Mouse (Mus musculus) heart, postnatal 0 days (tissue): Measurements from ENCODE around the gene Il33. TPM values are rescaled to one million over a fixed set of nuclear protein-coding genes. Genes with fewer than 3 reads are reported as not detected.
A peak's percentile ranks its signal among the peaks of the same experiment; 100 is the strongest.
"Not testable (repeated sequence)": the region's sequence is repeated elsewhere in the genome, so short reads cannot be mapped to it uniquely, and the experiment has no call there.

Experiments
- ATAC-seq: fragments of 200-750 bp; cut with Nextera tagmentation; 2 replicates; pipeline ENCODE4 v1.8.0; 2017; ENCODE audit warnings: low read depth, moderate number of reproducible peaks, moderate library complexity; ENCODE audit not compliant: insufficient read depth
- DNase-seq: peaks from one replicate; pipeline ENCODE4 v3.0.0-alpha.2; 2016; ENCODE audit warnings: low spot score
- H3K27ac ChIP-seq: fragments of 300-500 bp; sonication (generic); 2 replicates; pipeline ENCODE4 v1.5.1; 2014; ENCODE audit warnings: low read depth, mild to moderate bottlenecking
- H3K27me3 ChIP-seq: fragments of 300-500 bp; sonication (generic); 2 replicates; pipeline ENCODE4 v1.6.1; 2014; ENCODE audit warnings: low read length, mixed read lengths; ENCODE audit not compliant: control insufficient read depth, insufficient read depth
- H3K36me3 ChIP-seq: fragments of 300-500 bp; sonication (generic); replicated peaks from 2 replicates; pipeline ENCODE4 v1.6.1; 2014; ENCODE audit warnings: low read length, mixed read lengths; ENCODE audit not compliant: control insufficient read depth, insufficient read depth
- H3K4me1 ChIP-seq: fragments of 300-500 bp; sonication (generic); 2 replicates; pipeline ENCODE4 v1.6.1; 2014; ENCODE audit warnings: antibody characterized with exemption; ENCODE audit not compliant: control insufficient read depth, insufficient read depth
- H3K4me2 ChIP-seq: fragments of 300-500 bp; sonication (generic); 2 replicates; pipeline ENCODE4 v1.6.1; 2014; ENCODE audit warnings: low read depth, mild to moderate bottlenecking, low read length, moderate library complexity
- H3K4me3 ChIP-seq: fragments of 300-500 bp; sonication (generic); 2 replicates; pipeline ENCODE4 v1.5.1; 2014; ENCODE audit warnings: low read depth, low read length
- H3K9ac ChIP-seq: fragments of 300-500 bp; sonication (generic); replicated peaks from 2 replicates; pipeline ENCODE4 v1.6.1; 2014; ENCODE audit warnings: low read depth, low read length, mixed read lengths
- H3K9me3 ChIP-seq: fragments of 300-500 bp; sonication (generic); replicated peaks from 2 replicates; pipeline ENCODE4 v1.6.1; 2016; ENCODE audit warnings: low read length; ENCODE audit not compliant: control insufficient read depth
- CTCF ChIP-seq: IDR thresholded peaks from 2 replicates; pipeline ENCODE4 v1.5.1; 2016; ENCODE audit warnings: antibody characterized with exemption, control low read depth, low read depth
- EP300 ChIP-seq: IDR thresholded peaks from 2 replicates; pipeline ENCODE4 v1.6.1; 2016; ENCODE audit warnings: antibody characterized with exemption, low read depth
- WGBS: fragments of 180-500 bp; shearing (Covaris S2); extraction: QIAGEN DNeasy Blood & Tissue Kit; methylation state at CpG from one replicate; pipeline ENCODE4 v1.1.7; 2014; 5-methylcytosine and 5-hydroxymethylcytosine counted together
- polyA plus RNA-seq: library from polyadenylated mRNA; unstranded; fragments of >200 nt; fragmentation: Nextera tagmentation; extraction: Ambion mirVana; gene quantifications from 2 replicates; pipeline ENCODE4 v1.2.1, GENCODE M21; 2015
- total RNA-seq: library from RNA; depleted of rRNA; stranded (reverse); fragments of >200 nt; gene quantifications from 2 replicates; pipeline ENCODE4 v1.2.3, GENCODE M21; 2014; ENCODE audit warnings: low replicate concordance

Gene Il33
- total and polyA plus RNA-seq, 2 experiments from 2014 or later: 1.4 to 4.2 TPM

- Histone ChIP-seq H3K4me3 (no peak overlapping the region), H3K27ac (no peak overlapping the region), H3K9ac (no peak overlapping the region), H3K4me1 (peaks cover 18% of the 10 kb centered on the region), H3K9me3 (no peaks in the 10 kb centered on the region), H3K4me2 (no peak overlapping the region), H3K36me3 (no peaks in the 10 kb centered on the region), H3K27me3 (no peaks in the 10 kb centered on the region)
- DNase-seq (no peak), ATAC-seq (no peak)
- 72% methylated on average over 7 of the region's 7 CpGs for WGBS
- no peak for TF ChIP-seq CTCF
- TF ChIP-seq EP300: no peak
Measured at GRCm38 (mm10) chr19:29941208-29941607, 16.3 kb downstream of the Il33 start.

- Histone ChIP-seq H3K4me3 (no peak overlapping the region), H3K4me1 (peaks cover 17% of the 10 kb centered on the region), H3K27me3 (no peaks in the 10 kb centered on the region), H3K9ac (no peak overlapping the region), H3K27ac (no peak overlapping the region), H3K4me2 (no peak overlapping the region), H3K9me3 (no peaks in the 10 kb centered on the region), H3K36me3 (no peaks in the 10 kb centered on the region)
- no peak for ATAC-seq
- no peak for TF ChIP-seq CTCF
- no peak for TF ChIP-seq EP300
- no peak for DNase-seq
- WGBS: 71% methylated on average over 6 of the region's 6 CpGs
Measured at GRCm38 (mm10) chr19:29942358-29942757, 17.4 kb downstream of the Il33 start.

DNA sequence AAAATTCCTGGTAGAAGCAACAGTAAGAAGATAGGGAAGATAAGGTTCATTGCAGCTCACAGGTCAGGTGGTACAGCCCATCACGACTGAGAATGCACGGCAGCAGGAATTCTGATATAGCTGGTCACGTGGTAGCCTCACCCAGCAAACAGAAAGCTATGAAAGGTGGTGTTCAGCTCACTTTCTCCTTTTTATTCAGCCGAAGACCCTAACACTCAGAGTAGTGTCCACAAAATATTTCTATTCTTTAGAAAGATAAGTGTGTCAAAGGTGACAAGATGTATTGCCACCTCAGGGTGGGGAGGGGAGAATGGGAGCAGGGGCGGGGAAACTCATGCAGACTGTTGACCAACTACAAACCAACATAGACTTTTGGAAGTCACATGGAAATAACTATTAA, 19.5 kb downstream of the Il33 start:
- Histone ChIP-seq H3K9ac (no peak overlapping the region), H3K4me3 (no peak overlapping the region), H3K27ac (no peak overlapping the region), H3K9me3 (no peaks in the 10 kb centered on the region), H3K4me2 (no peak overlapping the region), H3K36me3 (no peaks in the 10 kb centered on the region), H3K4me1 (peaks cover 11% of the 10 kb centered on the region; the same call in 1 of the 2 replicates), H3K27me3 (no peaks in the 10 kb centered on the region)
- ATAC-seq (no peak), DNase-seq (no peak)
- TF ChIP-seq CTCF: no peak
- no peak for TF ChIP-seq EP300
- 70% methylated on average over 5 of the region's 5 CpGs for WGBS

- 89% methylated on average over 4 of the region's 4 CpGs for WGBS
- not testable (repeated sequence) for H3K9me3 ChIP-seq, H3K4me2 ChIP-seq, H3K4me3 ChIP-seq, H3K27me3 ChIP-seq, DNase-seq, H3K27ac ChIP-seq, H3K36me3 ChIP-seq, H3K9ac ChIP-seq, ATAC-seq
- peaks cover 11% of the 10 kb centered on the region; the same call in 1 of the 2 replicates for H3K4me1 ChIP-seq
Measured at GRCm38 (mm10) chr19:29944935-29945334, 20.0 kb downstream of the Il33 start.

DNA sequence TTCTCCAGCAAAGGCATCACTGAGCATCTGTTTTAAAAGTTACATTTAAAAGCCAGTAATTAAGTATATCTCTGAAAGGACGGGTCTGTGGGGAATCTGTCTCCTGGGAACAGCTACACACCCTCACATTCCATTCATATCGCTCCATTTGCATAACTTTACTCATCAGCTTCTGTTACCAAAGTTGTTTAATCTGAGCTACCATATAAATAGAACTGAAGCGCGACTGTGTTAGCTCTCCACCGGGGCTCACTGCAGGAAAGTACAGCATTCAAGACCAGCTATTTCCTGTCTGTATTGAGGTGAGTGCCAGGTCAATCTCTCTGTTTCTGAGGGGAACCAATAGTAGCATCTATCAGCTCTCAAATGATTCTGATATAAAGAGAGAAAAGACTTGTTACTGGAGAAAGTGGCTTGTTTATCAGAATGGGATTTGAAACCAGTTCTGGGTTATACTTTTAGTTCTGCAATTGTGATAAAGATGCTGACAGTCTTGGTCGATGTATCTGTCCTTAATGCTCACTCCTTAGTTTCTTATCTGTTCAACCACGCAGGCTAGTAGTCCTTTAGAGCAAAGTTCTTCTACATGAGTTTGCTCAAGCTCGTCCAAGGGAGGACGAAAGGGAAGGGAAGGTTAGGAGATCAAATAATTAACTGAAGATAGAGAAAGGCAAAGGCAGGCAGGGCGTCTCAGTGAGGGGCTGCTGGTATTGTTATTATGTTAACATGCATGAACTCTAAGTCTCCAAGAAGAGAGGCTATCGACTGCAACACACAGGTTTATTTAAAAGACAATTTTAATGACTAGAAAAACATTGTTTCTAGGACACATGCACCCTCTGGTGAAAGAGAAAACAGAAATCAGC, 20.9 kb downstream of the Il33 start:
- TF ChIP-seq CTCF: no peak
- TF ChIP-seq EP300: no peak
- no peak overlapping the region for H3K27ac ChIP-seq
- H3K27me3 ChIP-seq: no peaks in the 10 kb centered on the region
- H3K9ac ChIP-seq: no peak overlapping the region
- no peak overlapping the region for H3K4me3 ChIP-seq
- H3K4me1 ChIP-seq: peaks cover 7% of the 10 kb centered on the region; the same call in 1 of the 2 replicates
- 9% methylated on average over 11 of the region's 11 CpGs for WGBS
- peak; percentile 27 for DNase-seq
- no peaks in the 10 kb centered on the region for H3K36me3 ChIP-seq
- H3K4me2 ChIP-seq: peak overlapping the region; percentile 1
- ATAC-seq: no peak; the same call in 1 of the 2 replicates
- H3K9me3 ChIP-seq: no peaks in the 10 kb centered on the region

DNA sequence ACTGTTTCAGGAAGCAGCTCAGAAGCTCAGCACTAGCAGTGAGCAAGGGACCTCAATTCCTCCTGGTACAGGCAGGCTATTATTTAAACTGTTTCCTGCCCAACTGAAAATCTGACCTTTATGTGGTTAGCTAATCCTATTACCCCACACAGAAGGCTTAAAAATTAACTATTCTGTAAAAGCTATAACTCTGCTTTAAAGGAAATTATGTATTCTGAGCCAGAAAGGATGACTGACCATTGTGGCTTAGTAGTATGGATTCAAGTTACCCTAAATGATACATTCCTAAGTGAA, 21.5 kb downstream of the Il33 start:
- Histone ChIP-seq H3K36me3 (no peaks in the 10 kb centered on the region), H3K9ac (no peak overlapping the region), H3K27ac (no peak overlapping the region), H3K4me2 (no peak overlapping the region), H3K4me1 (peaks cover 7% of the 10 kb centered on the region; the same call in 1 of the 2 replicates), H3K4me3 (no peak overlapping the region), H3K9me3 (no peaks in the 10 kb centered on the region), H3K27me3 (no peaks in the 10 kb centered on the region)
- no peak for ATAC-seq
- no peak for DNase-seq
- no peak for TF ChIP-seq EP300
- no peak for TF ChIP-seq CTCF
